In the genomic region with DNA sequence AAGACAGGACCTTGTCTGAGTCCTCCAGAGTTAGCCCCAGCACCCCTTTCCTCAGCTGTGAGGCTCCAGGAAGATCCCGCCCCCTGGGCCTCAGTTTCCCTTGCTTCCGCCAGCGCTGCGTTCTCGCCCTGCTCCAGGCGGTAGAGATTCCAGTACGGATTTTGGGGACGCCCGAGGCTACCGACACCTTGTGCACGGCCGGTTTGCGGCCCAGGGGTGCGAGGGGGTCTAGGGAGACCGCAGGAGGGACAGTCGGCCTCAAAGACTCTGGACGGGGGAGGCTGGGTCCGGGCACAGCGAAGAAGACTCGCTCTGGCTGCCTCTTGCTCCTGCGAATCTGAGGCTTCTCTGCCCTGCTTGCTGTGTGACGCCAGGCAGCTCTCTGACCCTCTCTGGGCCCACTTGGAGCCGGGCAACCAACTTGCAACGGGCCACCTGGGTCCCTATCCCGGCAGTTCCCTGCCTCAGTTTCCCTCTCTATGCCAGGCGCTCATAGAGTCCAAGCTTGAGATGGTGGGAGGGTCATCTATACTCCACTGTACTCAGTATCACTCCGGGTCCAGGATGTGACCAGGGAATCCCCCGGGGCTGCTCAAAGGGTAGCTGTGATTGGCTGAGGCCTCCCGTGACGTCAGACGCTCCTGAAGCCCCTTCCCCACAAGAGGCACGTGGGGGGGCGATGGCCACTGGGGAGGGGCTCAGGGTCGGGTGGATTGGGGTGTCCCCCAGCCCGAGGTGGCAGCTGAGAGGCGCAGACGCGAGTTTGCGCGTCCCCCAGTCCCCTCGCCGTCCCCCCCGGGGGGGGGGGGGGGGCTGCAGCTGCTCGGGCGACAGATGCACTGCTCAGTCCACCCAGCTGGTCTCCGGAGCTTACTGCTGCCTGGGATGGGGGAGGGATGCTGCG, we compare ENCODE assay signal across 7 mouse cellular contexts. TPM values are rescaled to one million over a fixed set of nuclear protein-coding genes. Genes with fewer than 3 reads are reported as not detected.
DNase-seq lines count a peak whose midpoint lies in the region; ATAC-seq lines count a peak whose summit lies in the region.

No protein-coding gene starts in this region.

- DNase-seq in lung, postnatal 36 days, result no peak
- peak; percentile 68 for DNase-seq in embryo, embryonic 10 days (ENCODE audit: low spot score)
- peak; percentile 80 for DNase-seq in retina, postnatal 1 day
- DNase-seq in natural killer cell, adult 2 months (ENCODE audit: low spot score in 2 of 2), result no peak

- WGBS in lung, embryonic 16.5 days, result 2% methylated on average over 41 of the region's 47 CpGs
- under 1% methylated on average over 47 of the region's 47 CpGs for WGBS in heart, embryonic 16.5 days
- under 1% methylated on average over 43 of the region's 47 CpGs for WGBS in limb, embryonic 15.5 days

- H3K9ac ChIP-seq in lung, embryonic 16.5 days (ENCODE audit: low read length), result peak overlapping the region; percentile 39; the same call in 1 of the 2 replicates
- peak overlapping the region; percentile 58 for H3K9ac ChIP-seq in heart, embryonic 16.5 days (ENCODE audit: low read length)
- H3K9ac ChIP-seq in limb, embryonic 15.5 days, result no peak overlapping the region

- peaks cover 58% of the 10 kb centered on the region for H3K27me3 ChIP-seq in lung, embryonic 16.5 days (ENCODE audit: control insufficient read depth, insufficient read depth, low read depth, low read length)
- H3K27me3 ChIP-seq in heart, embryonic 16.5 days (ENCODE audit: control insufficient read depth, insufficient read depth, low read length), result peaks cover 79% of the 10 kb centered on the region
- H3K27me3 ChIP-seq in limb, embryonic 15.5 days, result peaks cover 94% of the 10 kb centered on the region

- peak overlapping the region; percentile 71 for H3K4me2 ChIP-seq in lung, embryonic 16.5 days (ENCODE audit: low read depth, low read length)
- peak overlapping the region; percentile 66 for H3K4me2 ChIP-seq in heart, embryonic 16.5 days (ENCODE audit: low read depth, low read length)
- peak overlapping the region; percentile 71 for H3K4me2 ChIP-seq in limb, embryonic 15.5 days

- peak overlapping the region; percentile 42 for H3K4me3 ChIP-seq in lung, embryonic 16.5 days (ENCODE audit: low read length)
- H3K4me3 ChIP-seq in heart, embryonic 16.5 days (ENCODE audit: low read length), result peak overlapping the region; percentile 47
- peak overlapping the region; percentile 41 for H3K4me3 ChIP-seq in limb, embryonic 15.5 days

- peaks cover 17% of the 10 kb centered on the region for H3K4me1 ChIP-seq in lung, embryonic 16.5 days (replicated peaks; ENCODE audit: control insufficient read depth, insufficient read depth, low read length)
- H3K4me1 ChIP-seq in heart, embryonic 16.5 days (ENCODE audit: control insufficient read depth, insufficient read depth, low read length), result peaks cover 3% of the 10 kb centered on the region
- peaks cover 26% of the 10 kb centered on the region for H3K4me1 ChIP-seq in limb, embryonic 15.5 days

- no peak for ATAC-seq in lung, embryonic 16.5 days (ENCODE audit: low read depth)
- ATAC-seq in heart, embryonic 16.5 days (replicated peaks; ENCODE audit: extremely low read depth, insufficient read depth, low FRiP score), result no peak
- ATAC-seq in limb, embryonic 15.5 days (ENCODE audit: insufficient number of reproducible peaks, low FRiP score, low TSS enrichment, low read depth), result 0 out of 2 replicates have a peak, but pooled peaks have one; percentile 11

- H3K36me3 ChIP-seq in lung, embryonic 16.5 days (ENCODE audit: control insufficient read depth, insufficient read depth, low read length), result no peaks in the 10 kb centered on the region
- H3K36me3 ChIP-seq in heart, embryonic 16.5 days (ENCODE audit: control insufficient read depth, insufficient read depth), result no peaks in the 10 kb centered on the region
- no peaks in the 10 kb centered on the region for H3K36me3 ChIP-seq in limb, embryonic 15.5 days

- H3K9me3 ChIP-seq in lung, embryonic 16.5 days (ENCODE audit: control insufficient read depth, low read length), result no peaks in the 10 kb centered on the region
- H3K9me3 ChIP-seq in heart, embryonic 16.5 days (replicated peaks; ENCODE audit: control insufficient read depth, low read length), result no peaks in the 10 kb centered on the region
- no peaks in the 10 kb centered on the region for H3K9me3 ChIP-seq in limb, embryonic 15.5 days

- no peak overlapping the region for H3K27ac ChIP-seq in lung, embryonic 16.5 days (ENCODE audit: low read length)
- H3K27ac ChIP-seq in heart, embryonic 16.5 days (ENCODE audit: low read length), result no peak overlapping the region
- H3K27ac ChIP-seq in limb, embryonic 15.5 days, result no peak overlapping the region

RNA-seq across cellular contexts. Expression of gene Sema6b, which starts 1.8 kb away (rescaled TPM):
- 1.2 and 1.7 TPM in 2 replicates for polyA plus RNA-seq in lung, embryonic 16.5 days (2015; fragmentation: Nextera tagmentation; extraction: Ambion mirVana)
- polyA plus RNA-seq in heart, embryonic 16.5 days (2015; fragmentation: Nextera tagmentation; extraction: Ambion mirVana), result 0.70 and 1.2 TPM in 2 replicates
- 2.3 and 3.3 TPM in 2 replicates for polyA plus RNA-seq in limb, embryonic 15.5 days (2015; fragmentation: Nextera tagmentation; extraction: Ambion mirVana)

RNA-seq across cellular contexts. Expression of gene Lrg1, which starts 20.2 kb away (rescaled TPM):
- 0.59 and 1.4 TPM in 2 replicates for polyA plus RNA-seq in lung, embryonic 16.5 days (2015; fragmentation: Nextera tagmentation; extraction: Ambion mirVana)
- polyA plus RNA-seq in heart, embryonic 16.5 days (2015; fragmentation: Nextera tagmentation; extraction: Ambion mirVana), result 2.0 and 2.4 TPM in 2 replicates
- polyA plus RNA-seq in limb, embryonic 15.5 days (2015; fragmentation: Nextera tagmentation; extraction: Ambion mirVana), result 0.55 and 1.7 TPM in 2 replicates

RNA-seq across cellular contexts. Expression of gene Tnfaip8l1, which starts 20.3 kb away (rescaled TPM):
- polyA plus RNA-seq in lung, embryonic 16.5 days (2015; fragmentation: Nextera tagmentation; extraction: Ambion mirVana), result 15.5 and 17.3 TPM in 2 replicates
- polyA plus RNA-seq in heart, embryonic 16.5 days (2015; fragmentation: Nextera tagmentation; extraction: Ambion mirVana), result 8.2 and 9.0 TPM in 2 replicates
- 11.3 and 13.1 TPM in 2 replicates for polyA plus RNA-seq in limb, embryonic 15.5 days (2015; fragmentation: Nextera tagmentation; extraction: Ambion mirVana)

RNA-seq across cellular contexts. Expression of gene Plin5, which starts 24.6 kb away (rescaled TPM):
- 1.3 and 2.1 TPM in 2 replicates for polyA plus RNA-seq in lung, embryonic 16.5 days (2015; fragmentation: Nextera tagmentation; extraction: Ambion mirVana)
- 1.6 and 2.7 TPM in 2 replicates for polyA plus RNA-seq in heart, embryonic 16.5 days (2015; fragmentation: Nextera tagmentation; extraction: Ambion mirVana)
- 0.12 and 0.60 TPM in 2 replicates for polyA plus RNA-seq in limb, embryonic 15.5 days (2015; fragmentation: Nextera tagmentation; extraction: Ambion mirVana)

RNA-seq across cellular contexts. Expression of gene Plin4, which starts 32.4 kb away (rescaled TPM):
- 0.15 and 0.28 TPM in 2 replicates for polyA plus RNA-seq in lung, embryonic 16.5 days (2015; fragmentation: Nextera tagmentation; extraction: Ambion mirVana)
- 1.7 TPM in 2 replicates for polyA plus RNA-seq in heart, embryonic 16.5 days (2015; fragmentation: Nextera tagmentation; extraction: Ambion mirVana)
- polyA plus RNA-seq in limb, embryonic 15.5 days (2015; fragmentation: Nextera tagmentation; extraction: Ambion mirVana), result 0.03 and 0.11 TPM in 2 replicates

Comparison
In these comparisons a context has a peak if more than half of its experiments do, and no peak if none do; other contexts are left out.
1. DNase-seq: peak in embryo, embryonic 10 days (single experiment) and retina, postnatal 1 day (single experiment); none in lung, postnatal 36 days (single experiment) and natural killer cell, adult 2 months (0 of 2).
2. Peak in every context shown above with its lines, with median percentiles within 50 percentile points of each other: H3K4me2 ChIP-seq and H3K4me3 ChIP-seq.